Mouse (Mus musculus) adrenal gland, postnatal 25 days (tissue): ENCODE data around the gene Zfp775. TPM values are rescaled to one million over a fixed set of nuclear protein-coding genes. Genes with fewer than 3 reads are reported as not detected.

Experiments
- total RNA-seq: library from RNA; stranded (reverse); gene quantifications from 2 replicates; pipeline ENCODE4 v1.2.3, GENCODE M21; 2021

Gene Zfp775
- total RNA-seq, 1 experiment from 2014 or later = 15.4 TPM

Other genes with a start within 250 kb of the Zfp775 start
- gene Krba1, start 206.5 kb upstream of the Zfp775 start, total RNA-seq = 45.9 and 64.1 TPM in 2 replicates
- 51.0 and 72.4 TPM in 2 replicates for gene Zfp467, start 156.2 kb upstream of the Zfp775 start, total RNA-seq
- gene Sspo, start 153.8 kb upstream of the Zfp775 start, total RNA-seq = 3.5 and 5.1 TPM in 2 replicates
- 51.6 and 58.2 TPM in 2 replicates for gene Atp6v0e2, start 64.4 kb upstream of the Zfp775 start, total RNA-seq
- gene Lrrc61, start 47.3 kb upstream of the Zfp775 start, total RNA-seq = 43.3 and 59.5 TPM in 2 replicates
- 28.6 and 36.8 TPM in 2 replicates for gene Rarres2, start 29.3 kb upstream of the Zfp775 start, total RNA-seq
- gene Gm45021, start 12.5 kb upstream of the Zfp775 start, total RNA-seq = not detected in 2 replicates
- 66.1 and 67.8 TPM in 2 replicates for gene Repin1, start 8.2 kb upstream of the Zfp775 start, total RNA-seq
- gene Gm44965, start 8.1 kb upstream of the Zfp775 start, total RNA-seq = not detected in 2 replicates
- 1.7 and 3.4 TPM in 2 replicates for gene AI854703, start 24.7 kb downstream of the Zfp775 start, total RNA-seq
- 9.9 and 13.7 TPM in 2 replicates for gene Gimap8, start 45.2 kb downstream of the Zfp775 start, total RNA-seq
- gene Gimap9, start 74.1 kb downstream of the Zfp775 start, total RNA-seq = 5.7 and 8.1 TPM in 2 replicates
- 51.4 and 59.1 TPM in 2 replicates for gene Gimap4, start 82.5 kb downstream of the Zfp775 start, total RNA-seq
- 49.4 and 57.9 TPM in 2 replicates for gene Gimap6, start 106.2 kb downstream of the Zfp775 start, total RNA-seq
- 6.7 and 6.9 TPM in 2 replicates for gene Gm28053, start 116.5 kb downstream of the Zfp775 start, total RNA-seq
- 0.33 TPM in 1 of 2 replicates, not detected in the other for gene Gimap7, start 116.6 kb downstream of the Zfp775 start, total RNA-seq
- gene Gimap1, start 137.0 kb downstream of the Zfp775 start, total RNA-seq = 12.9 and 15.5 TPM in 2 replicates
- 10.5 and 16.2 TPM in 2 replicates for gene Gimap5, start 144.1 kb downstream of the Zfp775 start, total RNA-seq
- gene Gimap3, start 168.8 kb downstream of the Zfp775 start, total RNA-seq = 2.4 and 3.5 TPM in 2 replicates
- gene Tmem176a, start 238.9 kb downstream of the Zfp775 start, total RNA-seq = 210 and 286 TPM in 2 replicates
- gene Tmem176b, start 239.4 kb downstream of the Zfp775 start, total RNA-seq = 498 and 582 TPM in 2 replicates